Mouse (Mus musculus) kidney, embryonic 16.5 days (tissue): ENCODE data around the gene Tmcc2. TPM values are rescaled to one million over a fixed set of nuclear protein-coding genes. Genes with fewer than 3 reads are reported as not detected.
A peak's percentile ranks its signal among the peaks of the same experiment; 100 is the strongest.

Experiments used
- ATAC-seq: fragments of 200-750 bp; cut with Nextera tagmentation; 2 replicates; pipeline ENCODE4 v1.8.0; 2017; ENCODE audit warnings: moderate TSS enrichment; ENCODE audit not compliant: low FRiP score, low TSS enrichment
- H3K27ac ChIP-seq: fragments of 300-500 bp; sonication (generic); 2 replicates; pipeline ENCODE4 v1.5.1; 2014; ENCODE audit warnings: low read length
- H3K27me3 ChIP-seq: fragments of 300-500 bp; sonication (generic); 2 replicates; pipeline ENCODE4 v1.6.1; 2014; ENCODE audit warnings: low read length, control low read depth, mixed read lengths; ENCODE audit not compliant: insufficient read depth
- H3K36me3 ChIP-seq: fragments of 300-500 bp; sonication (generic); 2 replicates; pipeline ENCODE4 v1.6.1; 2014; ENCODE audit warnings: low read length, control low read depth, mixed read lengths; ENCODE audit not compliant: insufficient read depth
- H3K4me1 ChIP-seq: fragments of 300-500 bp; sonication (generic); 2 replicates; pipeline ENCODE4 v1.6.1; 2014; ENCODE audit warnings: low read length, control low read depth, mixed read lengths; ENCODE audit not compliant: insufficient read depth
- H3K4me2 ChIP-seq: fragments of 300-500 bp; sonication (generic); replicated peaks from 2 replicates; pipeline ENCODE4 v1.6.1; 2014; ENCODE audit warnings: low read depth, low read length
- H3K4me3 ChIP-seq: fragments of 300-500 bp; sonication (generic); 2 replicates; pipeline ENCODE4 v1.5.1; 2014; ENCODE audit warnings: mild to moderate bottlenecking, low read length
- H3K9ac ChIP-seq: fragments of 300-500 bp; sonication (generic); replicated peaks from 2 replicates; pipeline ENCODE4 v1.6.1; 2014; ENCODE audit warnings: low read length
- H3K9me3 ChIP-seq: fragments of 300-500 bp; sonication (generic); 2 replicates; pipeline ENCODE4 v1.6.1; 2016; ENCODE audit warnings: low read length, control low read depth
- WGBS: fragments of 180-500 bp; shearing (Covaris S2); extraction: QIAGEN DNeasy Blood & Tissue Kit; methylation state at CpG from one replicate; pipeline ENCODE4 v1.1.7; 2014; 5-methylcytosine and 5-hydroxymethylcytosine counted together
- polyA plus RNA-seq: library from polyadenylated mRNA; unstranded; fragments of >200 nt; fragmentation: Nextera tagmentation; extraction: Ambion mirVana; gene quantifications from 2 replicates; pipeline ENCODE4 v1.2.1, GENCODE M21; 2015

The Tmcc2 gene
- polyA plus RNA-seq, 1 experiment from 2014 or later = 8.6 TPM

DNA sequence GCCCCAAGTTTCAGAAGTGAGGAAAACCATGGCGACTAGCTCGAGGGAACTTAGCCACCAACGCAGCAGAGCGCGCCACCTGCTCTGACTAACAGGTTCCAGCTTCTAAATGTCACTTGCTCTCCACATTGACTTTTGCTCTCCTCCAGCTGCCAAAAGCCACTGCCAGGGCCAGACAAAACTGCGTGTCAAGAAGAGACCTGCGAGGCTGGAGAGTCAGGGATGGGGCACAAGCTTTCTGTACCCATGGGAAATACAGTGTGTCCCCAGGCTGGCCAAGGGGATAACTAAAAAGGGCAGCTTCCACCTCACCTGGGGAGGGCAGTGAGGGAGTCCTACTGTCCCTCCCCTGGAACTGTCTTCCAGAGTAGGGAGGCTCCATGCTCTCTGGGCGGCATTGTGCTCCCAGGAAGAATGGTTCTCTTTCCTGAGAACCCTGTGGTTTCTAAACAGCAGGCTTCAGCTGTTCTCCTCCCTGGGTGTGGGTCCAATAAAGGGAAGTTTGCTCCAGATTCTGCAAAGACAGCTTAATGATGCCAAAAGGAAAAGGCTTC lies 7.0 kb downstream of the Tmcc2 start:
- Histone ChIP-seq H3K9ac (no peak overlapping the region), H3K36me3 (0 out of 2 replicates have a peak, but pooled peaks cover 7% of the 10 kb centered on the region), H3K27me3 (no peaks in the 10 kb centered on the region), H3K4me3 (no peak overlapping the region), H3K4me2 (no peak overlapping the region), H3K9me3 (no peaks in the 10 kb centered on the region), H3K27ac (no peak overlapping the region), H3K4me1 (peaks cover 21% of the 10 kb centered on the region)
- ATAC-seq = no peak
- WGBS = 90% methylated on average over 8 of the region's 8 CpGs

DNA sequence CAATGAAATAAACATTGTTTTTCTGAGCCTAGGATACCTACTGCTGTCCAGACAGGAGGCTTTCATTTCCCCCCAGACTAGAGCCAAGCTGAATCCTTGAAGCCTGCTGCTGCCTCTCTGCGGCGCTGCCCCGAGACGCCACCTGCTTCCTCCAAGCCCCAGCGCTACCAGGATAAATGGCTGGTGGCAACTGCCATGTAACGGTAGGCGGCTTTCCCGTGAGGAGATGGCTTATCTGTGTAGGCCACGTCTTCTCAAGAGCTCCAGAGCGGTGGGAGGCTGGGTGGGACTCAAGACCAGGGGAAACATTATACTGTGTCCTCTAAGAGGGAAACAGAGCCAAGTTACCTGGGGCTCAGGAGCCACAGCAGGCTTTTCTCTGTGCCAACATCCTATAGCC lies 9.2 kb downstream of the Tmcc2 start:
- no peaks in the 10 kb centered on the region for H3K27me3 ChIP-seq
- no peak overlapping the region for H3K4me3 ChIP-seq
- H3K27ac ChIP-seq = no peak overlapping the region
- no peak overlapping the region for H3K9ac ChIP-seq
- peaks cover 10% of the 10 kb centered on the region; the same call in 1 of the 2 replicates for H3K36me3 ChIP-seq
- peaks cover 15% of the 10 kb centered on the region for H3K4me1 ChIP-seq
- H3K4me2 ChIP-seq = no peak overlapping the region
- WGBS = 70% methylated on average over 10 of the region's 10 CpGs
- H3K9me3 ChIP-seq = no peaks in the 10 kb centered on the region
- ATAC-seq = no peak

DNA sequence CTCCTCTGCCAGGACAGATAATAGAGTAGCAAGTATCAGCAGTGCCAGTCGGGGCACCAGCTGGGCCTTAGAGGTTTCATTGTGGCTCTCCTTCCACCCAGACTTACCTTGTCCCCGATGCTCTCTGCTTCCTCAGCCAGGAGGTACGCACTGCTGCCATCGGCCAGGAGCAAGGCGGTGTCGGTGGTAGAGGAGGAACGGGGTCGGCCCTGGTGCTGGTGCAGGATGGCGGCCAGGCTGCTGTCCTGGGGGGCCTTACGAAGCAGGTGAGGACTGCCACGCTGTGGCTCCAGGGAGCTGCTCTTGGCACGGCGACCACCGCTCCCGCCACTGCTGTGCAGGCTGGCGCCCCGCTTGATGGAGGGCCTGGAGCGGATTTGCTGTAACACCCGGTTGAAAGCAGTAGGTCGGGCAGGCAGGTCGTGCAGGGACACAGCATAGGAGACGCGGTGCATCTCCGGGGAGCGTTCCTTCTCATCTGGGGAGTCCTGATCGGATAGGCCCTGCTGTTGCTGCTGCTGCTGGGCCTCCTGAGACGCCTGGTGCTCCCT lies 10.5 kb downstream of the Tmcc2 start:
- H3K9ac ChIP-seq = no peak overlapping the region
- WGBS = 79% methylated on average over 27 of the region's 27 CpGs
- H3K36me3 ChIP-seq = peaks cover 10% of the 10 kb centered on the region; the same call in 1 of the 2 replicates
- H3K27me3 ChIP-seq = no peaks in the 10 kb centered on the region
- ATAC-seq = no peak
- H3K4me1 ChIP-seq = peaks cover 24% of the 10 kb centered on the region
- H3K4me2 ChIP-seq = no peak overlapping the region
- no peaks in the 10 kb centered on the region for H3K9me3 ChIP-seq
- H3K4me3 ChIP-seq = no peak overlapping the region
- no peak overlapping the region for H3K27ac ChIP-seq

DNA sequence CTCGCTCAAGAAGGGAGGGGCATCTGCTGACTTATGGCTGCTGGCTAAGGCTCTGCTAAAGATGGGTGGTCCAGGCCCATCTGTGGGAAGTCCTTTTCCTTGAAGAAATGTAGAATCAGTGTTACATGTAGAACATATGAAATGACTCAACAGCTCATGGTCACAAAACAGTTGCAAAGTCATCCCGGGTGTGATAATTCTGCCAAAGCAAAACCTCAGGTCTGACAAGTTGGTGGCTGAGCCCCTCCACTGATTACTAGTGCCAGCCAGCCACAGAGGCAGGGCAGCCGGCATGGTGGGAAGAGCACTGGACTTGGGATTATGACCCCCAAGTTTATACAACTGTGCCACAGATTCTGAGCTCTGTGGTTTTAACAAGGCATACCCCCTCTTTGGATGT lies 13.3 kb downstream of the Tmcc2 start:
- H3K27me3 ChIP-seq = no peaks in the 10 kb centered on the region
- H3K9ac ChIP-seq = no peak overlapping the region
- WGBS = 82% methylated on average over 3 of the region's 3 CpGs
- peaks cover 41% of the 10 kb centered on the region for H3K4me1 ChIP-seq
- H3K36me3 ChIP-seq = peaks cover 10% of the 10 kb centered on the region; the same call in 1 of the 2 replicates
- no peak overlapping the region for H3K27ac ChIP-seq
- ATAC-seq = no peak
- H3K4me3 ChIP-seq = no peak overlapping the region
- no peak overlapping the region for H3K4me2 ChIP-seq
- H3K9me3 ChIP-seq = no peaks in the 10 kb centered on the region

DNA sequence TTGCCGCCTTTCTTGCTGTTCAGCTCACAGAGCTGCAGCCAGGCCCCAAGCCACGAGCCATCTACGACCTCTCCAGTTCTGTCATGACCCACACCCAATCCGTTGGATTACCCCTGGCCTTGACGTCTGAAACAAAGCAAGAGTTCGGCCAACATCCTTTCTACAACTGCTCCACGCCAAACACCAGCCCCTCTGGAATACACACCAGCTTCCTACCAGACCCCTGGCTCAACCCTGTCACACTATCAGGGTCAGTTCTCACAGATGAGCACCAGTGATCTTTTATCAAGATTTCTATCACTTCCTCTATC lies 14.1 kb downstream of the Tmcc2 start:
- no peak overlapping the region for H3K4me3 ChIP-seq
- H3K9ac ChIP-seq = no peak overlapping the region
- no peaks in the 10 kb centered on the region for H3K27me3 ChIP-seq
- 44% methylated on average over 7 of the region's 7 CpGs for WGBS
- peaks cover 49% of the 10 kb centered on the region for H3K4me1 ChIP-seq
- no peak overlapping the region for H3K4me2 ChIP-seq
- H3K27ac ChIP-seq = peak overlapping the region; percentile 44; the same call in 1 of the 2 replicates
- no peaks in the 10 kb centered on the region for H3K9me3 ChIP-seq
- no peak for ATAC-seq
- H3K36me3 ChIP-seq = peaks cover 10% of the 10 kb centered on the region; the same call in 1 of the 2 replicates

DNA sequence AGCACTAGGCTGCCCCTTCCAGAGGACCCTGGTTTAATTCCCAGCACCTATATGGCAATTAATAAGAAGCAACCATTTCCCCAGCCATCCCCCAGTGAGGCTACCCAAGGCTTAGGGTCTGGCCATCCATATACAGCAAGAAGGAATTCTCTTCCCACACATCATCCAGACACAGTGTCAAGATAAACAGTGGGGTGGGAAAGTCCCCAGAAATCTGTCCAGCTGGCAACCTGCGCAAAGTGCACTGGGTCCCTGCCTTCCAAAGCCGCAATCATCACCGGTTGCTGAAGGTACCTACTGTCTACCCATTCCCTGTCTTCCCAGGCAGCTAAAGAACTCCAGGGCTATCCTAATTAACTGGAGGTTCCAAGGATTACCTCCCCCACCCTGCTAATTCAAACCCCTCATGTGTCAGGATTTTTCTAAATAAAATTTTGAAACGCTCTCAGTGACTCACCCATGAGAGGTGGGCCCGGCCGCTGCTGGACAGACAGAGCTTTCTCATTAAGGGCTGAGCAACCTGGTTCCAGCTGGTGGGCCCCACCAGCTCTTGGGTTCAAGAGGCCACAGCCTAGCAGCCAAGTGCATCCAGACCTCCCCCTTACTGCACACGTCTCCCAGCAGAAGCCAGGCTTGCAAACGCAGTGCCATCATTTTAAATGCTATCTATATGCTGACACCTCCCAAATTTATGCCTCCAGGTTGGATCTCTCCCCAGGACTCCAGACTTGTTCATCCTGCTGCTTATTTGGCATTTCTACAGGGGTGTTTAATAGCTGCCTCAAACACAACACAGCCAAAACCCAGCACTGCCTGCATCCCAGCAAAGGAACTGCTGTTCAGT lies 14.6 kb downstream of the Tmcc2 start:
- H3K27ac ChIP-seq = peak overlapping the region; percentile 44; the same call in 1 of the 2 replicates
- peaks cover 55% of the 10 kb centered on the region for H3K4me1 ChIP-seq
- peaks cover 10% of the 10 kb centered on the region; the same call in 1 of the 2 replicates for H3K36me3 ChIP-seq
- ATAC-seq = no peak
- 0 out of 2 replicates have a peak overlapping the region, but pooled peaks have one; percentile 12 for H3K9ac ChIP-seq
- H3K9me3 ChIP-seq = no peaks in the 10 kb centered on the region
- H3K27me3 ChIP-seq = no peaks in the 10 kb centered on the region
- H3K4me3 ChIP-seq = no peak overlapping the region
- WGBS = 51% methylated on average over 8 of the region's 8 CpGs
- H3K4me2 ChIP-seq = no peak overlapping the region

DNA sequence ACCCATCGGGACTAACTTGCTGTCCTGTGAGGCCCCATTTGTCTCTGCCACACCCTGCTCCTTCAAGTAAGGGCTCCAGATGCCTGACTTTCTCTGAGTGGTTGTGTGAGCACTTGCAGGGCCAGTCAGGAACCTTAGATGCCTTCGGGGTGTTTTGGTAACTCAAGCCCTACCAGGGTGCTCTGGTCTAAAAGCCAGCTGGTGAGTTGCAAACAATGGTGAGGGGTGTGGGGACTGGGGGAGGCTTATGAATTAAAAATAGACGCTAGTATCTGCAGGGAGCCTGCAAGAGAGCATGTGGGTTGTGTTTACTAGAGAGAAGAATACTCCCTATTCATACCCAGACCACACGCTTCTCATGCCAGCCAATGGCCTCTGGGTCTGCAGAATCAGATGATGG lies 15.8 kb downstream of the Tmcc2 start:
- H3K27ac ChIP-seq = no peak overlapping the region
- H3K27me3 ChIP-seq = no peaks in the 10 kb centered on the region
- H3K4me1 ChIP-seq = peaks cover 65% of the 10 kb centered on the region
- H3K4me3 ChIP-seq = no peak overlapping the region
- no peak overlapping the region for H3K9ac ChIP-seq
- no peak overlapping the region for H3K4me2 ChIP-seq
- 44% methylated on average over 4 of the region's 4 CpGs for WGBS
- peaks cover 10% of the 10 kb centered on the region; the same call in 1 of the 2 replicates for H3K36me3 ChIP-seq
- H3K9me3 ChIP-seq = no peaks in the 10 kb centered on the region
- no peak for ATAC-seq

DNA sequence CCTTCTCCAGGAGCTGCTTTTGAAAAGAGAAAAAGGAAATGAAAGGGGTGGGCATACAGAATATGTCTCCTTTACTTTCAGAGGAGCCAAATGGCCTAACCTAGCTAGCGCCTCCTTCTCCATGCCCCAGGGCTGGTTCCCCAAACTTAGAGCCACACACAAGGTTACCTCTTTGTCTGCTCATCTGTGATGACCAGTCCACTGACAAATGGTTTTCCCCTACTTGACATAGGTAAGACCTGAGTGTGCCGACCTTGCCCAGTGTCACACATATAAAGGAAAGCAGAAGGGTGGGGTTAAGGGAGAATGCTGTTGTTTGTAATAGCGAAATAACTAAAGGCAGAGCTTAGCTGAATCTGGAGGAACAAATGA lies 16.2 kb downstream of the Tmcc2 start:
- H3K27ac ChIP-seq = 0 out of 2 replicates have a peak overlapping the region, but pooled peaks have one; percentile 11
- no peaks in the 10 kb centered on the region for H3K9me3 ChIP-seq
- no peak for ATAC-seq
- no peak overlapping the region for H3K4me3 ChIP-seq
- H3K27me3 ChIP-seq = no peaks in the 10 kb centered on the region
- no peak overlapping the region for H3K4me2 ChIP-seq
- H3K36me3 ChIP-seq = peaks cover 6% of the 10 kb centered on the region; the same call in 1 of the 2 replicates
- WGBS = 61% methylated on average over 3 of the region's 3 CpGs
- peaks cover 65% of the 10 kb centered on the region for H3K4me1 ChIP-seq
- H3K9ac ChIP-seq = no peak overlapping the region

DNA sequence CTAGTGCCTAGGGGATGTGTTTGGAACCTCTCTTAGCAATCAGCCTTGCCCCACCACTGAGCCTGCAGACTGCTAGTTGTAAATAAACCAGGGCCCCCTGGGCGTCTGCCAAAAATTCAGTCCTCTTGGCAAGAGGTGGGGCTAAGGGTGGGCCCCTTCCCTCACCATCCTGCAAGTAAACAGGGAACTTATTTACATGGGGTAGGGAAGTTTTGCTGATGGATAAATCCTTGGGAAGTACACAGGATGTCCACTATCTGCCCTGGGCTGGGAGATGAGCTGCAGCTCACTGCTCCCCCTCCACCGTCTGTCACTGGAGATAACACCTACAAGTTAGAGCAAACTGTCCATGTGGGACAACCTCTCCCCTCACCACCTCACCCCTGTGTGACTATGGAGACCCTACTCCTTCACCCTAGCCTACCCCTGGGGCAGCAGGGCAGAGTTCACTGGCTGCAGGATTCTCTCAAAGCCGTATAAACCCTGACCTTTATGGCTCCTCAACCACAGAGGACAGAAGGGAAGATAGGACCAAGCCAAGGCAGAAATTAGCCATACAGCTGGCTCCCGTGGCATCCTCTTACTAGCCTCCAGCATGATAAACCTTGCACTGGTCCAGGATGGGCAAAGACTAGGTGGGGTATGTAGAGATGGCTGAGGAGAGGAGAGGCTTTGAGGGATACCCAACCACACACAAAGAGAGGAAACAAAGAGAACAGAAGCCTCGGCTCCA lies 16.8 kb downstream of the Tmcc2 start:
- WGBS = 31% methylated on average over 5 of the region's 5 CpGs
- Histone ChIP-seq H3K4me2 (no peak overlapping the region), H3K36me3 (peaks cover 3% of the 10 kb centered on the region; the same call in 1 of the 2 replicates), H3K4me1 (peaks cover 65% of the 10 kb centered on the region), H3K4me3 (no peak overlapping the region), H3K9me3 (no peaks in the 10 kb centered on the region), H3K9ac (no peak overlapping the region), H3K27ac (0 out of 2 replicates have a peak overlapping the region, but pooled peaks have one; percentile 11), H3K27me3 (no peaks in the 10 kb centered on the region)
- peak; percentile 46 for ATAC-seq
